10 mouse cellular contexts compared by ENCODE assay signal in genomic region chr5:44798056-44798455, GRCm38 (mm10). TPM values are rescaled to one million over a fixed set of nuclear protein-coding genes. Genes with fewer than 3 reads are reported as not detected.
DNase-seq lines count a peak whose midpoint lies in the region; ATAC-seq and TF ChIP-seq lines count a peak whose summit lies in the region.
"Had no signal": no experiment of that assay in that cellular context is flagged by ENCODE, and none has a peak within 500 bp of the region (broad histone marks: within the 10 kb centered on the region; RNA-seq: fewer than 3 reads in every experiment).

No protein-coding gene starts in this region.

- no peaks in the 10 kb centered on the region for H3K9me3 ChIP-seq in kidney, postnatal 0 days (replicated peaks; ENCODE audit: low read length)
- H3K9me3 ChIP-seq in forebrain, embryonic 11.5 days (ENCODE audit: control insufficient read depth, low read length), result no peaks in the 10 kb centered on the region
- H3K9me3 ChIP-seq in limb, embryonic 12.5 days, result no peaks in the 10 kb centered on the region

- peak overlapping the region; percentile 60 for H3K9ac ChIP-seq in kidney, postnatal 0 days (ENCODE audit: low read depth, low read length)
- peak overlapping the region; percentile 24; the same call in 1 of the 2 replicates for H3K9ac ChIP-seq in forebrain, embryonic 11.5 days (ENCODE audit: low read length)
- H3K9ac ChIP-seq in limb, embryonic 12.5 days (replicated peaks), result peak overlapping the region; percentile 61; the same call in 1 of the 2 replicates

- TF ChIP-seq POLR2A in olfactory bulb, adult 2 months (IDR thresholded peaks at IDR 0.05; ENCODE audit: insufficient read depth, low read depth, low read length), result no peak

- H3K4me1 ChIP-seq in kidney, postnatal 0 days (replicated peaks; ENCODE audit: insufficient read depth, low read length), result no peaks in the 10 kb centered on the region
- 0 out of 2 replicates have a peak, but pooled peaks cover 2% of the 10 kb centered on the region for H3K4me1 ChIP-seq in forebrain, embryonic 11.5 days (replicated peaks; ENCODE audit: control insufficient read depth, insufficient read depth, low read length)
- H3K4me1 ChIP-seq in limb, embryonic 12.5 days (replicated peaks), result peaks cover 54% of the 10 kb centered on the region
- H3K4me1 ChIP-seq in olfactory bulb, adult 2 months (ENCODE audit: control insufficient read depth, insufficient read depth, low read length), result peaks cover 7% of the 10 kb centered on the region; the same call in 1 of the 2 replicates

- no peaks in the 10 kb centered on the region for H3K36me3 ChIP-seq in kidney, postnatal 0 days (ENCODE audit: insufficient read depth, low read length)
- H3K36me3 ChIP-seq in forebrain, embryonic 11.5 days (ENCODE audit: control insufficient read depth, insufficient read depth, low read length), result no peaks in the 10 kb centered on the region
- H3K36me3 ChIP-seq in limb, embryonic 12.5 days, result no peaks in the 10 kb centered on the region

- 20% methylated on average over 2 of the region's 2 CpGs for WGBS in kidney, postnatal 0 days
- WGBS in forebrain, embryonic 11.5 days, result 16% methylated on average over 2 of the region's 2 CpGs
- WGBS in limb, embryonic 12.5 days, result 16% methylated on average over 2 of the region's 2 CpGs
- WGBS in olfactory bulb, adult 2 months, result 38% methylated on average over 2 of the region's 2 CpGs

- no peak for ATAC-seq in kidney, postnatal 0 days (replicated peaks; ENCODE audit: low FRiP score, low read depth)
- no peak for ATAC-seq in forebrain, embryonic 11.5 days (replicated peaks; ENCODE audit: low FRiP score)
- ATAC-seq in limb, embryonic 12.5 days (ENCODE audit: insufficient number of reproducible peaks, insufficient read depth, low FRiP score, low TSS enrichment, low read depth), result no peak

- H3K27ac ChIP-seq in kidney, postnatal 0 days, result peak overlapping the region; percentile 70
- no peak overlapping the region for H3K27ac ChIP-seq in forebrain, embryonic 11.5 days (ENCODE audit: low read depth, low read length)
- H3K27ac ChIP-seq in limb, embryonic 12.5 days, result peak overlapping the region; percentile 14; the same call in 1 of the 2 replicates
- no peak overlapping the region for H3K27ac ChIP-seq in olfactory bulb, adult 2 months (ENCODE audit: insufficient read depth, low read depth, low read length)

- peak overlapping the region; percentile 45 for H3K4me3 ChIP-seq in kidney, postnatal 0 days (replicated peaks; ENCODE audit: low read depth, low read length)
- H3K4me3 ChIP-seq in forebrain, embryonic 11.5 days (ENCODE audit: low read depth, low read length), result peak overlapping the region; percentile 27
- peak overlapping the region; percentile 50 for H3K4me3 ChIP-seq in limb, embryonic 12.5 days (replicated peaks)
- H3K4me3 ChIP-seq in olfactory bulb, adult 2 months (ENCODE audit: insufficient read depth, low read depth, low read length), result peak overlapping the region; percentile 11; the same call in 1 of the 2 replicates

- no peak for TF ChIP-seq CTCF in kidney, postnatal 0 days (IDR thresholded peaks at IDR 0.05; ENCODE audit: low read depth)
- no peak for TF ChIP-seq CTCF in olfactory bulb, adult 2 months (IDR thresholded peaks at IDR 0.05; ENCODE audit: insufficient read depth, low read depth, low read length)

- no peaks in the 10 kb centered on the region for H3K27me3 ChIP-seq in kidney, postnatal 0 days (ENCODE audit: insufficient read depth, low read length)
- no peaks in the 10 kb centered on the region for H3K27me3 ChIP-seq in forebrain, embryonic 11.5 days (ENCODE audit: control insufficient read depth, insufficient read depth, low read length)
- H3K27me3 ChIP-seq in limb, embryonic 12.5 days, result no peaks in the 10 kb centered on the region

- H3K4me2 ChIP-seq in kidney, postnatal 0 days (ENCODE audit: low read length), result peak overlapping the region; percentile 59
- H3K4me2 ChIP-seq in forebrain, embryonic 11.5 days (ENCODE audit: low read depth, low read length, severe bottlenecking), result peak overlapping the region; percentile 46; the same call in 1 of the 2 replicates
- peak overlapping the region; percentile 68 for H3K4me2 ChIP-seq in limb, embryonic 12.5 days

- DNase-seq in kidney, postnatal 0 days (ENCODE audit: low spot score), result peak; percentile 44
- DNase-seq in kidney, postnatal 25 days, result no peak
- DNase-seq in forebrain, embryonic 11.5 days (ENCODE audit: low spot score), result no peak
- DNase-seq in left cerebral cortex, adult 9 months (ENCODE audit: low spot score in 2 of 2), result no peak
- no peak for DNase-seq in layer of hippocampus, postnatal 10 days (ENCODE audit: low spot score in 2 of 2)
- no peak for DNase-seq in frontal cortex, adult 2 months (ENCODE audit: extremely low spot score in 1 of 2, low spot score in 1 of 2)
- DNase-seq: cerebellum, adult 11-12 months; kidney, adult 9 months had no signal

RNA-seq across cellular contexts. Expression of gene Ldb2, which starts 1.4 kb away (rescaled TPM):
- 81.7 and 82.9 TPM in 2 replicates for polyA plus RNA-seq in kidney, postnatal 0 days (2015; fragmentation: Nextera tagmentation; extraction: Ambion mirVana)
- 17.9 and 19.7 TPM in 2 replicates for polyA plus RNA-seq in forebrain, embryonic 11.5 days (2014; fragmentation: Nextera tagmentation; extraction: Ambion mirVana)
- polyA plus RNA-seq in limb, embryonic 12.5 days (2016; fragmentation: Nextera tagmentation; extraction: Ambion mirVana), result 41.7 and 44.2 TPM in 2 replicates
- polyA plus RNA-seq in olfactory bulb, adult 2 months (2012; ENCODE audit: insufficient read depth, insufficient read length, low replicate concordance, missing spikeins), result not detected in 2 replicates
- 10 to 100 TPM; 57.6 to 69.3 TPM for total RNA-seq in layer of hippocampus, postnatal 10 days (2021)
- polyA plus RNA-seq in frontal cortex, adult 2 months (2012; rRNA removed), result 24.3 and 27.7 TPM in 2 replicates

Comparison
In these comparisons a context has a peak if more than half of its experiments do, and no peak if none do; other contexts are left out.
1. H3K27ac ChIP-seq: peak in kidney, postnatal 0 days (single experiment) and limb, embryonic 12.5 days (single experiment); none in forebrain, embryonic 11.5 days (single experiment) and olfactory bulb, adult 2 months (single experiment).
2. RNA of gene Ldb2, which starts 1.4 kb away (polyA plus RNA-seq): 81.7 to 82.9 TPM in kidney, postnatal 0 days, 41.7 to 44.2 TPM in limb, embryonic 12.5 days, 24.3 to 27.7 TPM in frontal cortex, adult 2 months and 17.9 to 19.7 TPM in forebrain, embryonic 11.5 days; not detected in olfactory bulb, adult 2 months; every median in the first group is over 10 times any median in the second.
3. Peak in every context shown above with its lines, with median percentiles within 50 percentile points of each other: H3K4me2 ChIP-seq, H3K4me3 ChIP-seq and H3K9ac ChIP-seq.